Mouse (Mus musculus) lung, embryonic 14.5 days (tissue): ENCODE measurements at regions not wholly inside any gene's neighbourhood (a gene's known extent, or its start where the extent isn't known, plus 50 kb on each side); places are given as distances from the start of the nearest gene placed in this dataset.

ENCODE experiments used
- ATAC-seq: fragments of 200-750 bp; cut with Nextera tagmentation; 2 replicates; pipeline ENCODE4 v1.8.0; 2017; ENCODE audit warnings: mild to moderate bottlenecking, moderate TSS enrichment, moderate library complexity; ENCODE audit not compliant: insufficient read depth
- DNase-seq: peaks from one replicate; pipeline ENCODE4 v3.0.0-alpha.2; 2015
- H3K27ac ChIP-seq: fragments of 300-500 bp; sonication (generic); 2 replicates; pipeline ENCODE4 v1.5.1; 2014; ENCODE audit warnings: low read depth, mild to moderate bottlenecking, moderate library complexity
- H3K27me3 ChIP-seq: fragments of 300-500 bp; sonication (generic); 2 replicates; pipeline ENCODE4 v1.6.1; 2014; ENCODE audit warnings: low read length, control low read depth; ENCODE audit not compliant: insufficient read depth
- H3K36me3 ChIP-seq: fragments of 300-500 bp; sonication (generic); 2 replicates; pipeline ENCODE4 v1.6.1; 2014; ENCODE audit warnings: control low read depth; ENCODE audit not compliant: insufficient read depth
- H3K4me1 ChIP-seq: fragments of 300-500 bp; sonication (generic); 2 replicates; pipeline ENCODE4 v1.6.1; 2014; ENCODE audit warnings: antibody characterized with exemption, control low read depth; ENCODE audit not compliant: insufficient read depth
- H3K4me2 ChIP-seq: fragments of 300-500 bp; sonication (generic); 2 replicates; pipeline ENCODE4 v1.6.1; 2014; ENCODE audit warnings: mild to moderate bottlenecking
- H3K4me3 ChIP-seq: fragments of 300-500 bp; sonication (generic); 2 replicates; pipeline ENCODE4 v1.5.1; 2014; ENCODE audit warnings: low read depth, low read length
- H3K9ac ChIP-seq: fragments of 300-500 bp; sonication (generic); 2 replicates; pipeline ENCODE4 v1.6.1; 2014
- H3K9me3 ChIP-seq: fragments of 300-500 bp; sonication (generic); 2 replicates; pipeline ENCODE4 v1.6.1; 2016; ENCODE audit warnings: low read depth, low read length, control low read depth
- CTCF ChIP-seq: IDR thresholded peaks from 2 replicates; pipeline ENCODE4 v1.5.1; 2016; ENCODE audit warnings: antibody characterized with exemption, low read depth
- WGBS: fragments of 180-500 bp; shearing (Covaris S2); extraction: QIAGEN DNeasy Blood & Tissue Kit; methylation state at CpG from one replicate; pipeline ENCODE4 v1.1.7; 2014; 5-methylcytosine and 5-hydroxymethylcytosine counted together

GRCm38 (mm10) chr14:54185265-54185830 lies 68.6 kb downstream of the Dad1 start:
- no peak overlapping the region for H3K4me3 ChIP-seq
- H3K9ac ChIP-seq: no peak overlapping the region
- H3K9me3 ChIP-seq: no peaks in the 10 kb centered on the region
- TF ChIP-seq CTCF: no peak
- H3K4me2 ChIP-seq: no peak overlapping the region
- no peaks in the 10 kb centered on the region for H3K27me3 ChIP-seq
- 35% methylated on average over 6 of the region's 6 CpGs for WGBS
- DNase-seq (peak; percentile 43), ATAC-seq (no peak)
- no peaks in the 10 kb centered on the region for H3K36me3 ChIP-seq
- peaks cover 16% of the 10 kb centered on the region for H3K4me1 ChIP-seq
- H3K27ac ChIP-seq: peak overlapping the region; percentile 13; the same call in 1 of the 2 replicates

- Histone ChIP-seq H3K4me3 (no peak overlapping the region), H3K9me3 (no peaks in the 10 kb centered on the region), H3K36me3 (no peaks in the 10 kb centered on the region), H3K27me3 (no peaks in the 10 kb centered on the region), H3K4me2 (no peak overlapping the region), H3K9ac (no peak overlapping the region), H3K4me1 (peaks cover 20% of the 10 kb centered on the region), H3K27ac (no peak overlapping the region)
- DNase-seq (peak; percentile 82), ATAC-seq (0 out of 2 replicates have a peak, but pooled peaks have one; percentile 48)
- TF ChIP-seq CTCF: no peak
- 43% methylated on average over 3 of the region's 3 CpGs for WGBS
These were observed 70.0 kb downstream of the Dad1 start for GRCm38 (mm10) chr14:54183873-54184272.

DNA sequence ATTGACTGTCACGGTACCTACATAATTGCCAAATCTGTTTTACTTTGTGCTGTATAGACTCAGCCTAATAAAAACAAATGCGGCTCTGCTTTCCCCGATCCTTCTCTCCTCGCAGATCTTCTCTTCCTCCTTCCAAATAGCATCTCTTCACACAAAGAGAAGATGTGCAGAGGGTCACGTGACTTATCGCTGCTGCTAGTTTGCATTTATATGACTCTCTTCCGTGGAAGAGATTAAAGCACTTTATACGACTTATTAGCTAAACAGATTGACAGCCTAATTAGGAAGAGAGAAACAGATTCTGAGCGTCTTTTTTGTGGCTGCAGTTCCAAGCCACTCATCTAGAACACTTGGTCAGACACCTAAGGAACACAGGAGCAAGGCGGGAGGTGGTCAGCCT lies 71.1 kb downstream of the Dad1 start:
- TF ChIP-seq CTCF: no peak
- Histone ChIP-seq H3K4me1 (peaks cover 27% of the 10 kb centered on the region), H3K4me3 (no peak overlapping the region), H3K27me3 (no peaks in the 10 kb centered on the region), H3K9me3 (no peaks in the 10 kb centered on the region), H3K27ac (no peak overlapping the region), H3K4me2 (no peak overlapping the region), H3K36me3 (no peaks in the 10 kb centered on the region), H3K9ac (no peak overlapping the region)
- 63% methylated on average over 10 of the region's 10 CpGs for WGBS
- no peak for ATAC-seq
- DNase-seq: no peak

DNA sequence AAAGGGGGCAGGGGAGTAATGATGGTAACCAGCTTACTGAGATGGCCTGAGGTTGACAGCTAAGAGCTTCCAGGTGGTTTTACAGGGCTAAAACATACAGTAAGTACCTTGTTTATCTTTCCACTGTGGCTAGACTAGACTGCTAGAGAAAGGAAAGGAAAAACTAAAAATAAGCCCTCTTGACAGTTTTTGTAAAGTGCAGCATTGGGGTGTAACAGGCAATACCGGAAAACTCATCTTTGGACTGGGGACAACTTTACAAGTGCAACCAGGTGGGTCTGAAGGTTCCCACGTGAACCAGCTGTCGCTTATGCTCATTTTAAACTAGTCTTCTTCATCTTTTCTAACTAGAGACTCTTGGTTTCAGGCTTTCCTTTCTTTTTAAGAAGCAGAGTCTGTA lies 72.6 kb downstream of the Dad1 start:
- 71% methylated on average over 3 of the region's 3 CpGs for WGBS
- Histone ChIP-seq H3K4me3 (no peak overlapping the region), H3K9me3 (no peaks in the 10 kb centered on the region), H3K27me3 (no peaks in the 10 kb centered on the region), H3K9ac (no peak overlapping the region), H3K4me2 (no peak overlapping the region), H3K4me1 (peaks cover 27% of the 10 kb centered on the region), H3K27ac (peak overlapping the region; percentile 52; the same call in 1 of the 2 replicates), H3K36me3 (no peaks in the 10 kb centered on the region)
- ATAC-seq (no peak), DNase-seq (no peak)
- TF ChIP-seq CTCF: no peak

DNA sequence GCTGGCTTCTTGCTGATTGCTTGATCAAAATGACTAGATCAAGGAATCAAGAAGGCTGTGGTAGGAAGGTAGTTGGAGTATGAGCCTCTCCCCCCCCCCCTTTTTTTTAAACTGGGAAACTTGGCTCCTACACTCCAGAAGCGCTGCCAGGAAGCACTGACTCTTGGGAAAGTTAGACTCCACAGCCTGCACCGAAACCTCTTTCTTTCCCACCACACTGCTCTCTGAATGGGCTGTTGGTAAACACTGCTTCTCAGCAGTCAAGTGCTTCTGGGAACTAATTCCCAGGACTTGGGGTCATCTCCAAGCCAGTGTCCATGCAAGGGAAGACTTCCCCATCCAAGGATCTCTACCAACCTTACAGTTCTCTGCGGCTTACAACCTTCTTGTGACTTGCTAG lies 73.2 kb downstream of the Dad1 start:
- ATAC-seq (no peak), DNase-seq (peak; percentile 56)
- TF ChIP-seq CTCF: no peak
- H3K27me3 ChIP-seq: no peaks in the 10 kb centered on the region
- no peak overlapping the region for H3K4me3 ChIP-seq
- no peaks in the 10 kb centered on the region for H3K36me3 ChIP-seq
- peaks cover 27% of the 10 kb centered on the region for H3K4me1 ChIP-seq
- no peak overlapping the region for H3K4me2 ChIP-seq
- no peak overlapping the region for H3K9ac ChIP-seq
- H3K27ac ChIP-seq: peak overlapping the region; percentile 52; the same call in 1 of the 2 replicates
- WGBS: 61% methylated on average over 3 of the region's 3 CpGs
- no peaks in the 10 kb centered on the region for H3K9me3 ChIP-seq

- no peak for ATAC-seq
- no peak overlapping the region for H3K4me2 ChIP-seq
- H3K36me3 ChIP-seq: no peaks in the 10 kb centered on the region
- H3K4me1 ChIP-seq: peaks cover 26% of the 10 kb centered on the region
- 52% methylated on average over 3 of the region's 3 CpGs for WGBS
- no peak overlapping the region for H3K9ac ChIP-seq
- peak; percentile 52 for DNase-seq
- H3K4me3 ChIP-seq: no peak overlapping the region
- H3K9me3 ChIP-seq: no peaks in the 10 kb centered on the region
- no peak for TF ChIP-seq CTCF
- H3K27me3 ChIP-seq: no peaks in the 10 kb centered on the region
- no peak overlapping the region for H3K27ac ChIP-seq
These were observed 73.6 kb downstream of the Dad1 start for GRCm38 (mm10) chr14:54180271-54180670.

DNA sequence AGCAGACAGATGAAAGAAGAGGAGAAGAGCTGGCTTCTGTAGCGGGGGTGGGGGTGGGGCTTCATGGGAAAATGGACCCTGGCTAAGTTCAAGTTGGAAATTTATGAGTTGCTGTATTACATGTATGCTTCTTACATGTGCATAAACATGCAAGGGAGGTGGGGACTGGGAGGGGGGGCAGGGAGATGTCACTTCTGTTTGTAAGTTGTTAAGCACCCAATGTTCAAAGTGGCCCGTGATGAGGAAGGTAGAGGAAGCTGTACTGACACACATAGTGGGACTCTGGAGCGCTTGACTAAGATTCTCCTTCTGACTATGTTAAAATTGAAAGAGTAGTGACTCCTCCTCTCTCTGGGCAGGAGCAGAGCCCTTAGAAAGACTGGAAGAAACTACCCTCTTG lies 75.0 kb downstream of the Dad1 start:
- H3K9ac ChIP-seq: no peak overlapping the region
- no peaks in the 10 kb centered on the region for H3K36me3 ChIP-seq
- no peak for DNase-seq
- whole genome bisulfite sequencing: 68% methylated on average over 3 of the region's 3 CpGs
- TF ChIP-seq CTCF: no peak
- no peak overlapping the region for H3K4me2 ChIP-seq
- H3K27ac ChIP-seq: no peak overlapping the region
- H3K27me3 ChIP-seq: no peaks in the 10 kb centered on the region
- no peak overlapping the region for H3K4me3 ChIP-seq
- no peaks in the 10 kb centered on the region for H3K9me3 ChIP-seq
- no peak for ATAC-seq
- H3K4me1 ChIP-seq: peaks cover 21% of the 10 kb centered on the region

DNA sequence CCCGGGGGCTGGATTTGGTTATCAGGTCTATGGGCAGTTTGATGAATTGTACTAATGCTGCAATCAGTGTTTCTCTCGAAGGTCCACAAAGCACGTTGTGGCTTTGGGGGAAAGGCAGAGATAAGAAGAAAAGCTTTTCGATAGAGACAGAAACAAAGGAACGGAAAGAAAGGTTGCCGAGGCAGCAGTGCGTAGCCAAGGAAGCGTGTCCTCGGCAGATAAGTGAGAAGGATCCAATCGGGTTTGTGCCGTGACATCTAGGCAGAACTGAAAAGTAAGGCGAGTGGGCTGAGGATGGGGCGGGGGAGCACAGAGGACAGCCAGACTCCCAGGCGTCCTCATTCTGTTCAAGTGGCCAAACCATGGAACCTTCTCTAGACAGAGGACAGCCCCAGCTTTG lies 77.4 kb downstream of the Dad1 start:
- H3K36me3 ChIP-seq: no peaks in the 10 kb centered on the region
- WGBS: 55% methylated on average over 14 of the region's 14 CpGs
- no peaks in the 10 kb centered on the region for H3K27me3 ChIP-seq
- TF ChIP-seq CTCF: no peak
- peaks cover 21% of the 10 kb centered on the region for H3K4me1 ChIP-seq
- DNase-seq: no peak
- H3K4me2 ChIP-seq: no peak overlapping the region
- no peak for ATAC-seq
- H3K9me3 ChIP-seq: no peaks in the 10 kb centered on the region
- no peak overlapping the region for H3K4me3 ChIP-seq
- H3K27ac ChIP-seq: no peak overlapping the region
- H3K9ac ChIP-seq: no peak overlapping the region
